Mouse (Mus musculus): ENCODE measurements around the gene Epdr1. TPM values are rescaled to one million over a fixed set of nuclear protein-coding genes. Genes with fewer than 3 reads are reported as not detected.
A peak's percentile ranks its signal among the peaks of the same experiment; 100 is the strongest.

Epdr1 gene
- polyA plus RNA-seq (2014; fragmentation: Nextera tagmentation; extraction: Ambion mirVana): 13.8 and 14.8 TPM in 2 replicates

GRCm38 (mm10) chr13:19619216-19619927, at the start of gene Epdr1:
Epdr1 (minus strand) TSS chr13:19619927.
- H3K9ac ChIP-seq (ENCODE audit: low read length): peak within 1 kb of the TSS; percentile 77
- ATAC-seq (replicated peaks; ENCODE audit: low FRiP score, low TSS enrichment, low read depth) (peak; percentile 79), DNase-seq (ENCODE audit: low spot score) (peak; percentile 87)
- no peaks in the 10 kb centered on the region for H3K4me1 ChIP-seq (replicated peaks; ENCODE audit: control insufficient read depth, insufficient read depth, low read length)
- under 1% methylated on average over 46 of the region's 46 CpGs for WGBS
- H3K27me3 ChIP-seq (replicated peaks; ENCODE audit: control insufficient read depth, insufficient read depth, low read length): peaks cover 17% of the 10 kb centered on the region
- peak within 1 kb of the TSS; percentile 95 for H3K4me2 ChIP-seq (ENCODE audit: low read length)
- H3K9me3 ChIP-seq (ENCODE audit: control insufficient read depth, low read length): no peaks in the 10 kb centered on the region
- no peak within 1 kb of the TSS for H3K27ac ChIP-seq (ENCODE audit: low read depth)
- peak within 1 kb of the TSS; percentile 55 for H3K4me3 ChIP-seq (ENCODE audit: low read depth, low read length)
- H3K36me3 ChIP-seq (ENCODE audit: control insufficient read depth, insufficient read depth, low read length): no peaks in the 10 kb centered on the region

- Histone ChIP-seq H3K36me3 (ENCODE audit: control insufficient read depth, insufficient read depth, low read length) (no peaks in the 10 kb centered on the region), H3K9ac (ENCODE audit: low read length) (no peak overlapping the region), H3K4me1 (replicated peaks; ENCODE audit: control insufficient read depth, insufficient read depth, low read length) (no peaks in the 10 kb centered on the region), H3K9me3 (ENCODE audit: control insufficient read depth, low read length) (no peaks in the 10 kb centered on the region), H3K27me3 (replicated peaks; ENCODE audit: control insufficient read depth, insufficient read depth, low read length) (no peaks in the 10 kb centered on the region), H3K4me3 (ENCODE audit: low read depth, low read length) (no peak overlapping the region), H3K27ac (ENCODE audit: low read depth) (no peak overlapping the region), H3K4me2 (ENCODE audit: low read length) (no peak overlapping the region)
- WGBS: 80% methylated on average over 4 of the region's 4 CpGs
- no peak for DNase-seq (ENCODE audit: low spot score)
- no peak for ATAC-seq (replicated peaks; ENCODE audit: low FRiP score, low TSS enrichment, low read depth)
These were observed 48.8 kb upstream of the Epdr1 start for GRCm38 (mm10) chr13:19668355-19669140.

GRCm38 (mm10) chr13:19652405-19652804, 32.7 kb upstream of the Epdr1 start:
- H3K4me3 ChIP-seq (ENCODE audit: low read depth, low read length): no peak overlapping the region
- H3K27ac ChIP-seq (ENCODE audit: low read depth): no peak overlapping the region
- no peak overlapping the region for H3K4me2 ChIP-seq (ENCODE audit: low read length)
- H3K9me3 ChIP-seq (ENCODE audit: control insufficient read depth, low read length): no peaks in the 10 kb centered on the region
- H3K36me3 ChIP-seq (ENCODE audit: control insufficient read depth, insufficient read depth, low read length): no peaks in the 10 kb centered on the region
- no peaks in the 10 kb centered on the region for H3K4me1 ChIP-seq (replicated peaks; ENCODE audit: control insufficient read depth, insufficient read depth, low read length)
- WGBS: 83% methylated on average over 2 of the region's 2 CpGs
- no peak for DNase-seq (ENCODE audit: low spot score)
- H3K27me3 ChIP-seq (replicated peaks; ENCODE audit: control insufficient read depth, insufficient read depth, low read length): no peaks in the 10 kb centered on the region
- ATAC-seq (replicated peaks; ENCODE audit: low FRiP score, low TSS enrichment, low read depth): no peak
- no peak overlapping the region for H3K9ac ChIP-seq (ENCODE audit: low read length)

- Histone ChIP-seq H3K4me1 (replicated peaks; ENCODE audit: control insufficient read depth, insufficient read depth, low read length) (no peaks in the 10 kb centered on the region), H3K27me3 (replicated peaks; ENCODE audit: control insufficient read depth, insufficient read depth, low read length) (no peaks in the 10 kb centered on the region), H3K9me3 (ENCODE audit: control insufficient read depth, low read length) (no peaks in the 10 kb centered on the region), H3K27ac (ENCODE audit: low read depth) (no peak overlapping the region), H3K36me3 (ENCODE audit: control insufficient read depth, insufficient read depth, low read length) (no peaks in the 10 kb centered on the region), H3K9ac (ENCODE audit: low read length) (no peak overlapping the region), H3K4me2 (ENCODE audit: low read length) (no peak overlapping the region), H3K4me3 (ENCODE audit: low read depth, low read length) (no peak overlapping the region)
- 89% methylated on average over 2 of the region's 2 CpGs for WGBS
- ATAC-seq (replicated peaks; ENCODE audit: low FRiP score, low TSS enrichment, low read depth) (no peak), DNase-seq (ENCODE audit: low spot score) (no peak)
These were observed 30.1 kb upstream of the Epdr1 start for GRCm38 (mm10) chr13:19649824-19650223.

- Histone ChIP-seq H3K4me3 (ENCODE audit: low read depth, low read length) (no peak overlapping the region), H3K27me3 (replicated peaks; ENCODE audit: control insufficient read depth, insufficient read depth, low read length) (no peaks in the 10 kb centered on the region), H3K9me3 (ENCODE audit: control insufficient read depth, low read length) (no peaks in the 10 kb centered on the region), H3K9ac (ENCODE audit: low read length) (no peak overlapping the region), H3K27ac (ENCODE audit: low read depth) (no peak overlapping the region), H3K36me3 (ENCODE audit: control insufficient read depth, insufficient read depth, low read length) (no peaks in the 10 kb centered on the region), H3K4me1 (replicated peaks; ENCODE audit: control insufficient read depth, insufficient read depth, low read length) (no peaks in the 10 kb centered on the region), H3K4me2 (ENCODE audit: low read length) (no peak overlapping the region)
- 73% methylated on average over 2 of the region's 2 CpGs for WGBS
- no peak for DNase-seq (ENCODE audit: low spot score)
- no peak for ATAC-seq (replicated peaks; ENCODE audit: low FRiP score, low TSS enrichment, low read depth)
These were observed 24.5 kb upstream of the Epdr1 start for GRCm38 (mm10) chr13:19644225-19644624.

GRCm38 (mm10) chr13:19643519-19643918, 23.8 kb upstream of the Epdr1 start:
- WGBS: 23% methylated on average over 1 of the region's 1 CpGs
- H3K9me3 ChIP-seq (ENCODE audit: control insufficient read depth, low read length): no peaks in the 10 kb centered on the region
- H3K9ac ChIP-seq (ENCODE audit: low read length): no peak overlapping the region
- H3K27ac ChIP-seq (ENCODE audit: low read depth): no peak overlapping the region
- H3K27me3 ChIP-seq (replicated peaks; ENCODE audit: control insufficient read depth, insufficient read depth, low read length): no peaks in the 10 kb centered on the region
- no peak overlapping the region for H3K4me2 ChIP-seq (ENCODE audit: low read length)
- H3K36me3 ChIP-seq (ENCODE audit: control insufficient read depth, insufficient read depth, low read length): no peaks in the 10 kb centered on the region
- DNase-seq (ENCODE audit: low spot score) (no peak), ATAC-seq (replicated peaks; ENCODE audit: low FRiP score, low TSS enrichment, low read depth) (no peak)
- H3K4me1 ChIP-seq (replicated peaks; ENCODE audit: control insufficient read depth, insufficient read depth, low read length): no peaks in the 10 kb centered on the region
- H3K4me3 ChIP-seq (ENCODE audit: low read depth, low read length): no peak overlapping the region

- no peak for DNase-seq (ENCODE audit: low spot score)
- no peaks in the 10 kb centered on the region for H3K27me3 ChIP-seq (replicated peaks; ENCODE audit: control insufficient read depth, insufficient read depth, low read length)
These were observed 20.6 kb upstream of the Epdr1 start for GRCm38 (mm10) chr13:19640203-19640851.

GRCm38 (mm10) chr13:19636131-19636530, 16.4 kb upstream of the Epdr1 start:
- WGBS: 69% methylated on average over 4 of the region's 4 CpGs
- Histone ChIP-seq H3K9me3 (ENCODE audit: control insufficient read depth, low read length) (no peaks in the 10 kb centered on the region), H3K4me1 (replicated peaks; ENCODE audit: control insufficient read depth, insufficient read depth, low read length) (no peaks in the 10 kb centered on the region), H3K27ac (ENCODE audit: low read depth) (no peak overlapping the region), H3K36me3 (ENCODE audit: control insufficient read depth, insufficient read depth, low read length) (no peaks in the 10 kb centered on the region), H3K4me3 (ENCODE audit: low read depth, low read length) (no peak overlapping the region), H3K4me2 (ENCODE audit: low read length) (no peak overlapping the region), H3K27me3 (replicated peaks; ENCODE audit: control insufficient read depth, insufficient read depth, low read length) (no peaks in the 10 kb centered on the region), H3K9ac (ENCODE audit: low read length) (no peak overlapping the region)
- DNase-seq (ENCODE audit: low spot score) (no peak), ATAC-seq (replicated peaks; ENCODE audit: low FRiP score, low TSS enrichment, low read depth) (no peak)

More at GRCm38 (mm10) chr13:19640203-19640851, 20.6 kb upstream of the Epdr1 start:
- Histone ChIP-seq H3K9ac (ENCODE audit: low read length) (no peak overlapping the region), H3K27ac (ENCODE audit: low read depth) (no peak overlapping the region), H3K9me3 (ENCODE audit: control insufficient read depth, low read length) (no peaks in the 10 kb centered on the region), H3K36me3 (ENCODE audit: control insufficient read depth, insufficient read depth, low read length) (no peaks in the 10 kb centered on the region), H3K4me3 (ENCODE audit: low read depth, low read length) (no peak overlapping the region), H3K4me1 (replicated peaks; ENCODE audit: control insufficient read depth, insufficient read depth, low read length) (no peaks in the 10 kb centered on the region), H3K4me2 (ENCODE audit: low read length) (no peak overlapping the region)
- ATAC-seq (replicated peaks; ENCODE audit: low FRiP score, low TSS enrichment, low read depth): no peak
- WGBS: 81% methylated on average over 2 of the region's 2 CpGs

Measured in intestine, embryonic 14.5 days (tissue).